Mouse (Mus musculus): ENCODE data around the gene Gm11397.
"Not testable (repeated sequence)": the region's sequence is repeated elsewhere in the genome, so short reads cannot be mapped to it uniquely, and the experiment has no call there.

The Gm11397 gene

DNA sequence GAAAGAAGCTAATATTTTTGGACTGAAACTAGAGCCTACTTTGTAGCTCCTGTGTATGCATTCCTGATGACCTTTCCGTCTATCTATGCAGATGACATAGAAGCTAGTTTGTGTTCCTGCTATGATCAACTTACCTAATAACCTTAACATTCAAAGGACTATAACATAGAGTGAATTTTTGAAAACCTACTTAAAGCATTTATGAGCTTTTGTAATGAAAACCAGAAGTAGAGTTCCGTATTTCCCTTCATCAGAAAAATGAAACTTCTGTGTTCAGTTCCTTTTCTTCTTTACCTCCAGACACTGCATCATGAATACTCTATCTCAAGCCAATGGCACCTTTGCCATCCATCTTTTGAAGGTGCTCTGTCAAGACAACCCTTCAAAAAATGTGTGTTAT lies at the start of gene Gm11397:
TSS of gene Gm11397 (plus strand) at position 301 of the 400 bp plus-strand sequence.
- in situ Hi-C loops (cut with MboI; ENCODE audit: low pct_unique_long_range_greater_than_20kb in 1 of 2, low sequenced_read_pairs in 2 of 2, unreplicated experiment in 1 of 2): not testable (repeated sequence)

- in situ Hi-C loops (cut with MboI; ENCODE audit: low pct_unique_long_range_greater_than_20kb in 1 of 2, low sequenced_read_pairs in 2 of 2, unreplicated experiment in 1 of 2): not testable (repeated sequence)
Observed at GRCm38 (mm10) chr13:33356666-33357065, 38.9 kb upstream of the Gm11397 start.

DNA sequence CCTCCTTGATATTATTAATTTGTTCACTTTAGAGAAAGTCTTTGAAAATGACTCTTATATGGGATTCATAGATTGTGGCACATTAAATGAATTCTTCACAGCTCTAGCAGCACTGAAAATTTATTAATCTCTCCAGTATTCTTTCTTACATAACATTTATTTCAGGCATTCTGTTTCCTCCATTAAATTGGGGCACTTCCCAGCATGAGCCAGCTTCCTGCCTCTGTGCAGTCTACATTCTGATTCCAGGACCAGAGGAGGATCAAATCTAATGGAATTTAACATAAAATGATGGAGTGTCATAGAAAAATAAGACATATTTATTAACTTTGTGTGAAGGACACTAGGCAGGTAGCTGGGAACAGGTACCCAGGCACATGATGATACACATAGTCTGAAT lies 37.2 kb downstream of the Gm11397 start:
- in situ Hi-C loops (cut with MboI; ENCODE audit: low pct_unique_long_range_greater_than_20kb in 1 of 2, low sequenced_read_pairs in 2 of 2, unreplicated experiment in 1 of 2): not testable (repeated sequence)
